Mouse (Mus musculus) ovary, adult 18-20 months (tissue): ENCODE measurements at regions not wholly inside any gene's neighbourhood (a gene's known extent, or its start where the extent isn't known, plus 50 kb on each side); places are given as distances from the start of the nearest gene placed in this dataset.

Experiments
- DNase-seq: peaks from one replicate; pipeline ENCODE4 v3.0.0; 2022; ENCODE audit warnings: low spot score, mixed read lengths

DNA sequence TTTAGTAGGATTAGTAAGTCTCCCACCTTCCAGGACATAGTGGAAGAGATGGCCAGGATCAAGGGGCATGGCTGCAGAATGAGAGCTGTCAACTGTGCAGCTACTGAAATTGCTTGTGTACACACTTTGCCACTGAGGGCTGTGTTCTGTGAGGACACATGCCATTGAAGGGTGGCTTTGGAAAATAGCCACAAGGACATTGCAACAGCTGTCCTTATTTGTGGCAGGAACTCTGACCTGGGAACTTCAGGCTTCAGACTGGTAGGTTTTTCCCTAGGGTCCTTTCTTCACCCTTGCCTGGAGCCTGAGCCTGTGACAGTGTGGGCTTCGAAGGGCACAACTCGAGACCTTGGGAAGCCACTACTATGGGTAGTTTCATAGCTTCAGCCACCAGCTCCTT lies 64.2 kb upstream of the Ywhaq start:
- DNase-seq: no peak

DNA sequence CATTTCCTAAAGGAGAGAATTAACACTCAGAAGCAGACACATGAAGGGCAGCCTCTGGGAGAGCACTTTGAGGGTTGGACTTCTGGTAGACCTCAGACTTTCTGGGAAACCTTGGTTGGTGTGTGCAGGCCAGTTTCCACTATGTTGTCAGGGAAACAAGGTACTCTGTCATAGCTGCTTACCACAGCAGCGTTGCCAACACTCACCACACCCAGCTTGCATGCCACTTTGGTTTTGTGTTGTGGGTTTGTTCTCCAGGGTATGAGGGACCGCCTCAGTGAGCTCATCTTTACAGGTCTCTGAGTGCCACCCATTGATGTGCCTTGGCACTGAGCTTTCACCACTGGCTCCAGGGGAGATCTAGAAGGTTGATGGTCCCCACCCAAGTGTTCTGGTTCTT lies 62.8 kb upstream of the Ywhaq start:
- no peak for DNase-seq

DNA sequence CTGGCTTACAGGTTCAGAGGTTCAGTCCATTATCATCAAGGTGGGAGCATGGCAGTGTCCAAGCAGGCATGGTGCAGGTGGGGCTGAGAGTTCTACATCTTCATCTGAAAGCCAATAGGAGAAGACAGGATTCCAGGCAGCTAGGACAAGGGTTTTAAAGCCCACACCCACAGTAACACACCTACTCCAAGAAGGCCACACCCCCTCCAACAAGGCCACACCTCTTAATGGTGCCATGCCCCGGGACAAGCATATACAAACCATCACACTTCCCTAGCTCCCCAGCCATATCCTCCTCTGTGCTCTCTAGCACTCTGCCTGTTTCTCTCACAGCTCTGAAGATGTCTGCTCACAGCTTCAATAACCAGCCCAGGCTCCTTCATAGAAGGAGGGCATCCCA lies 61.8 kb upstream of the Ywhaq start:
- DNase-seq: no peak

DNA sequence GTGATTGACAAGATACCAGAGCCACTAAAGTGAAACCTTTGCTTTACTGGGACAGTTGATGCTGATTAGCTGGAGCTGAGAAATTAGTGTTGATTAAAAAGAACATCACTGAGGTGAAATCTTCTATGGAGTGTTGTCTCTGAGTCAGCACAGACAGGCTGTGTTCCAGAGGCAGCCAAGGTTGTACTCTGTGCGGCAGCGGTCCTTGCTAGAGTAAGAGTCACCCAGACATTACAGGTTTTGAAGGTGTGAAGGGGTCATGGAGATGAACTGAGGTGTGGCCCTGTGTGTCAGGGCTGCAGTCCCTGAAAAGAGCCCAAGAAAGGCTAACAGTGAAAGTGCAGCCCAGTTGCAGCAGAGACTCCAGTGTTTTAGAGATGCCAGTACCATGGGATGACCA lies 59.1 kb upstream of the Ywhaq start:
- no peak for DNase-seq

DNA sequence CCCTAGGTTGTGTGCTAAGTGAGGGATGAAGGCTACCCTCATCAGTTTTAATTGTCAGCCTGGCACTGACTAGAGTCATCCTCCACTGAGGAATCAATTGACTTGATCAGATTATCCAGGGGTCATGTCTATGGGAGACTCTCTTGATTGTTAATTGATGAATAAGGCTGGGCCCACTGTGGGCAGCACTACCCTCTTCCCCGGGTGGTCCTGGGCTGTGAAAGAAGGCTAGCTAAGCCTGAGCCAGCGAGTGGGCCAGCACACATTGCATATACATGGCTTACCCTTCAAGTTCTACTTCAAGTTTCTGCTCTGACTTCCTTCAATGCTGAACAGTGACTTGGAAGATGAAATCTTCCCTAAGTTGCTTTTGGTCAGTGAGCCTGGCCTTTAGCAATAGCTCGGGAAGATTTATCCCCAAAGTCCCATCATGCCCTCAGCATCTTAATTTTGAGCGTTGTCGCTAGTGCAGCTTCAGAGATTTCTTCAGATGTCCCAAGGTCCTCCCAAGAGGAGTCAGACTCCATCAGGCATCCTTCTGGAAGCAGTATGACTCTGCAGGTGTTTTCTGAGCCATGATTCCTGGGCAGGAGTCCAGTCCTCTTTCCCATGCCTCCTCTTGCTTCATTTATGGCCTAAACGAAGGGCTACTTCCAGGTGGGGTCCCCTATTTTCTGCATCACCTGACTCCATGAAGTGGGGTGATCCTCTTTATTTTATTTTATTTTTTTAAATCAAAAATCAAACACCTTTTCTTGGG lies 55.7 kb upstream of the Ywhaq start:
- no peak for DNase-seq

DNA sequence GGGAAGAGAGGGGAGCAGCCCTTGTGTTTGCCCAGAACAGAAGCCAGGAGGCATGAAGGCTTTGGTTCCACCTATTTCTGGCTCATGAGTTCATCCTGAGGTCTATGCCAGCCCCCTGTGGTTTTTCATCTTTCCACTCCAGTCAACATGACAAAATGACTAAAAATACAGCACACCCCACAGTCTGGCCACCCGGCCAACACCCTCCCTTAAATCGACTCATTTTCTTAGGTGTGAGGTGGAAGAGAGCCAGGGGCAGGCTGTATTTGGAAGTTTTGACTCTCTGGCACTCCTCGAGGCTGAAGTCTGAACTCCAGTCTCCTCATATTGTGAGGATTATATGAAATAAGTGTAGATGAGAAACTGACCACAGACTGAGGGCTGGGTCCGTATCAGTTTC lies 55.0 kb upstream of the Ywhaq start:
- DNase-seq: peak; percentile 18

DNA sequence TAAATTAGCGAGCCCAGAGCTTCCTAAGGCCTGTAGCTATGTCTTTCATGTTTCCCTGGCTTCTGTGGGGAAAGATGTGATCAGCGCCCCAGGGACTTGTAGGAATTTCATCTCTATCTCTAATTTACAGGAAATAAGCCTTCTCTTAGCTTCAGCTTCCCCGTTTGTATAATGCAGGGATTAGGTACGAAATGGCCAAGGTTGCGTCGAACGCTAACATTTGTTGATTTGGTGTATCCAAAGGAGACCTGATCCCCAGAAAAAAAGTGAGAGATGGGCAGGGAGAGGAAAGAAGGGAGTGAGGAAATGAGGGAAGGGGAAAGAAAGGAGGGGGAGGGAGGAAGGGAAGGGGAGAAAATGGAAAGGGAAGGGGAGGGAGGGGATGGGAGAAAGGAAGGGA lies 54.5 kb upstream of the Ywhaq start:
- no peak for DNase-seq

DNA sequence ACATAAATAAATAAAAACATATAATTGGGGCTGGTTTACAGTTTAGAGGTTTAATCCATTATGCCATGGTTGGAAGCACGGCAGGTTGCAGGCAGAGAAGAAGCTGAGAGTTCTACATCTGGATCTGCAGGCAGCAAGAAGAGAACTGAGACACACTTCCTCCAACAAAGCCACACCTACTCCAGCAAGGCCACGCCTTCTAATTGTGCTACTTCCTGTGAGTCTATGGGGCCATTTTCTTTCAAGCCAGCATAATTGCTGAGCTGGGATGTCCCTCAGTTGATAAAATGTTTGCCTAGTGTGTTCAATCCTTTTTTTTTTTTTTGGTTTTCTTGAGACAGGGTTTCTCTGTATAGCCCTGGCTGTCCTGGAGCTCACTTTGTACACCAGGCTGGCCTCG lies 52.8 kb upstream of the Ywhaq start:
- no peak for DNase-seq
